Mouse (Mus musculus) megakaryocyte progenitor cell, adult 5-6 weeks (primary cell): Measurements from ENCODE around the gene Abca4. TPM values are rescaled to one million over a fixed set of nuclear protein-coding genes. Genes with fewer than 3 reads are reported as not detected.

Source experiments
- ATAC-seq: replicated peaks from 2 replicates; pipeline ENCODE4 v1.8.0; 2016; ENCODE audit warnings: mild to moderate bottlenecking, moderate TSS enrichment, inconsistent platforms; ENCODE audit not compliant: poor library complexity
- total RNA-seq, 2 experiments: library from RNA; stranded (forward) in 1 of 2; stranded (reverse) in 1 of 2; fragments of 157-497, 149-512 nt in 1 of 2; fragments of 200-1000 nt in 1 of 2; gene quantifications; 2 replicates each; pipeline versions ENCODE4 v1.2.3 to v1.2.4; 2015 to 2017

The Abca4 gene
- total RNA-seq (2015), result 0.07 and 0.17 TPM in 2 replicates
- total RNA-seq (2017), result 0.12 and 0.30 TPM in 2 replicates

DNA sequence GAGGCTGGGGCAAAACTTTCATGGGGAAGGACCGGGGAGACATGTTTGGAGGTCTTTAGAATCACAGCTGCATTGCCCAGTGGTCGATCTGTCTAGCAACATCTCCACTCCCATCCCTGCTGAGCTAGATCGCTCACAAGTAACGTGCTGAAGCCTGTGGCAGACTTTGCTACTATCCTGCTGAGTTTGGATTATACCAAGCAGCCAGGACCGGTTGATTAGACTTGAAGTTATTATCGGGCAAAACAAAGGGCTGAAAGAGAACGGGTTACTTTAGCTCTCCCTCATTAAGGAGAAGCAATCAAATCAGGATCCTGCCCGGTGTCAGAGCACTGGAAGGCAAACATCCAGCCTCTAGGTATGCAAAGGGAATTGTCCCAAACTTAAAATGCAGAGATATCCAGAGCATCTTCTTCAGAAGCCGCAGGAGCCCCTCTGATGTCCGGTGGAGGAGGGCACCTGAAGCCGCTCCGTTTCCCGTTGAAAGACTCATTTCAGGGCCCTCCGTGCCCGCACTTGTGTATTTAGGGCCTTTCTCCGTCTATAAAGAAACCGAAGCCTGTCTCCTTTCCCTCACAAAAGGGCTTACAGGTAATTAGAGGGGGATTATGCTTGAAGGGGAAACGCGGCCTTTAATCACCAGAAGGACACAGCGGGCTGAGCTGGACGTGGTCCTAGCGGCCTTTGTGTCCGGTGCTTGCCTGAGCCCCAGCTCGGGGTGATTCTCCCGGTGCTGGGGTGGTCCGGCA is at the start of gene Abca4:
Gene Abca4, plus strand, starts transcription at position 645 of the 749 bp plus-strand sequence.
- ATAC-seq, result no peak

- no peak for ATAC-seq
These were observed 49.1 kb upstream of the Abca4 start for GRCm38 (mm10) chr3:121995125-121995524.

DNA sequence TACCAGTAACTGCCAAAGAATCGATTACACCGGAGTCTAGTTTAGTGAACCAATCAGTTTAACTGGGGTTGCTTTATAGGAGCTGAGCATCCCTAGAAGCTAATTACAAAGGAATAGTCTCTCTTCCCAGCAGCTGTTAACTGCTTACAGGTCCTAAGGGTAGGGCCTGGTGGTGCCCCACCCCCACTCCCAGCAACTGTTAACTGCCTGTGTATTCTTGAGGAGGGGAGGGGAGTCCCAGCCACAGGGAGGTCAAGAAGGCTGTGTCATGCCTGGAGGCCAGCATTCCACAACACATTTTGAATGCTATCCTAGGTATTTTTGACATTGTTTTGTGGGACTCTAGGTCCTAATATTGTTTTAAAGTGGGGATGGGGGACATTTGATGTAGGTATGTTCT is 44.3 kb upstream of the Abca4 start:
- no peak for ATAC-seq

GRCm38 (mm10) chr3:122001568-122001967 is 42.7 kb upstream of the Abca4 start:
- ATAC-seq, result no peak

DNA sequence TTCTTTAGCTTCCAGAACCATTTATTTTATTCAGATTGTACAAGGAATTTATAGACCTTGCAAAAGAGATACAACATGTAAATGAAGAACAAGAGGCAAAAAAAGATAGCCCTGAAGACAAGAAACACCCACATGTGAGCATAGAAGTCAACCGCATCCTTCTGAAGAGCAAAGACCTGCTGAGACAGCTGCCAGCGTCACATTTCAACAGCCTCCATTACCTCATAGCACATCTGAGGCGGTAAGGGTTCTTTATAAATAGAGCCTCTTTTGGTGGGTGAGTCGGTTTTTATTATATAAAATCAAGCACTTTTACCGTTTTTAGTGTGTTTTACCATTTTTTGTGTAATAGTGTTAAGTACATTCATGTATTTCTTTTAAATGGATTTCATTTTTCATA is 34.4 kb upstream of the Abca4 start:
- no peak for ATAC-seq

GRCm38 (mm10) chr3:122010292-122010691 is 34.0 kb upstream of the Abca4 start:
- ATAC-seq, result no peak

- ATAC-seq, result no peak
These were observed 31.8 kb upstream of the Abca4 start for GRCm38 (mm10) chr3:122012464-122012863.

- no peak for ATAC-seq
These were observed 25.8 kb upstream of the Abca4 start for GRCm38 (mm10) chr3:122018421-122018820.

- no peak for ATAC-seq
These were observed 25.1 kb upstream of the Abca4 start for GRCm38 (mm10) chr3:122019159-122019558.

DNA sequence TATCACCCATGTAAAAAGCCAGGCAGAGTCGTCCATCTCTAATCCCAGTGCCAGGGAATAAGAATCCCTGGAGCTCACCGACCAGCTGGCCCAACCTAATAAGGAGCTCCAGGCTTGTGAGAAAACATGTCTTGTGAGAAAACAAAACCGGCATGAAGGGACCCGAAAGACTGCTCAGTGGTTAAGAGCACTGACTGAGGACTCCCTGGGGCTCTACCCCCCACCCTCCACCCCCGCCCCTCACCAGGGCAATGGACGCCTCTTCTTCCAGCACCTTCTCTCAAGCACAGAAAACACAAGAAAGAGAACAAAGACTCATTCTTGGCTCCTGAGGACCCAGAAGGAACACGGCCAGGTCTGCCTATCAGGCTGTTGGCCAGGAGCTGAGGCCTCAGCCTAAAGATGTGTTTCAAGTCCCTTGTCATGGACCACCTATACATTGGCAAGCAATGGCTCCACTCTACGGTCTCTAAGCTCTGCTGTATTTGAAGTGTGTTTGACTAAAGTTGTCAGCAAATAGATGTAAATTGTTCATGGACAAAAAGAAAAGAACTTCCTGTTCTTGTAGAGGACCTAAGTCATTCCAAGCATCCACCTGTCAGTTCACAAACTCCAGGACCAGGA is 23.1 kb upstream of the Abca4 start:
- no peak for ATAC-seq

DNA sequence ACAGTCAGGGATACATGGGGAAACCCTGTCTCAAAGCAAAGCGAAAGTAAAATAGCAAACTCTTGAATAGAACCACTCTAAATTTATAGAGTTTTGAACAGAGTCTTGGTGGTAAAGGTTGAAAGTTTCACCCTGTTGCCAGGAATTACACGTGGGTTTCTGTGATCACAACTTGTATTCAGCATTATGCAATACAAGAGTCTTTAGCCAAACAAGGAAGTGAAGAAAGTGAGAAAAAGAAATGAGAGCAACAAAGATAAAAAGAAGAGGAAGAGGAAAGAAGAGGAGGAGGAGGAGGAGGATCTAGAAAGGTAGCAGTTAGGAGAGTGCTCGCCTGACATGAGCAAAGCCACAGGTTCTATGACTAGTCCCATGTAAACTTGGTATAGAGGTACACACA is 21.9 kb upstream of the Abca4 start:
- ATAC-seq, result peak; percentile 29; the same call in 1 of the 2 replicates

- ATAC-seq, result no peak
These were observed 17.6 kb upstream of the Abca4 start for GRCm38 (mm10) chr3:122026676-122027075.

DNA sequence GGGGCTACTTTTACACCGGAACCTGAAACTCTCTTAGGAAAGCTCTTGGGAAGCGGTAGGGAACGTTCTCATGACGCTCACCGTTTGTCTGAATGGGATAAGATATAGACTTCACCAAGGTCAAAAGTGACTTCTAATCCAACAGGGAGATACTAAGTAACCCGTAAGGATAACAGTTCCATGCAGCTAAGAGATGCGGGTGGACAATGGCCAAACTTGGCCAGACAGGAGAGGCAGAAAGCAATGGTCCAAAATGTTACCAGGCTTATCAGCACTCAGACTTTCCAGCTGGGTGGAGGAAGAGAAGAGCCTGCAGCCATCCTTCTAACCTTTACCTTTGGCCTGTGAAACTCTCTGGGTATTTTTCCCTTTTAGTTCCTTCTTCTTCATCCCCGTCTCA is 16.5 kb upstream of the Abca4 start:
- ATAC-seq, result no peak

- no peak for ATAC-seq
These were observed 10.9 kb upstream of the Abca4 start for GRCm38 (mm10) chr3:122033248-122033837.

DNA sequence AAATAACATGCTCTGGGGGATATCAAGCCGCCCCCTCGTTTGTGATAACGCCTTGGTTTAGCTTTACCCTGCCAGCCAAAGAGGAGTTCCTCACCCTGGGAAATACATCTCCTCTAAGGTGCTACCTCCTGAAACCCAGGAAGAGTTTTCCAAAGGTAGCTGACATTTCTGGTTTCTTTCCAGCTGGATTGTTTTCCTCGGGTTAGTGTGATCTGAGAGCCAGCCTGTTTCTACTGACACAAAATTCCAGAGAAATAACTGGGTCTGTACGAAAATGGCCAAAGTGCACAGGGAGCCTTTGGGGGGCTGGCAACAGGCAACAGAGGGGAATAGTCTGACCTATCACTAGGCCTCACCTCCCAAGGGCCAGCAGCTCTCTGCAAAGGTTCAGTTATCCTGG is 10.0 kb upstream of the Abca4 start:
- no peak for ATAC-seq

DNA sequence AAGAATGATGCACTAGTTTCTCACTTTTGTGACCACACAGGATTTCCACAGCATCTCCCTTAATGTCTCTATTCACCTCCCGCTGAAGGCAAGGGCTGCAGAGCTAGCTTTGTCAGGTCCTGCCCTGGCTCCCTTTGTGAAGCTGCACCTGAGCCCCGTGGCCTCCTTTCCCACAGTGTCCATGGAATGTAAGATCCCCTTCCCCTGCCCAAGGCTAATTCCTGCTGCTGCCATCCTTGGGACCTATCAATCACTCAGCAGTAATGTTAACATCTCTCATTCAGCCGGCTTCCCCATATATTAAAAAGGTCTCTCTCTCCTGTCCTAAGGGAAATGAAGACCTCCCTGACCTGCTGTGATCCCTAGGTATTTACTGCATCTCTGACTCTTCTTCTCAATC is 9.2 kb upstream of the Abca4 start:
- no peak for ATAC-seq

DNA sequence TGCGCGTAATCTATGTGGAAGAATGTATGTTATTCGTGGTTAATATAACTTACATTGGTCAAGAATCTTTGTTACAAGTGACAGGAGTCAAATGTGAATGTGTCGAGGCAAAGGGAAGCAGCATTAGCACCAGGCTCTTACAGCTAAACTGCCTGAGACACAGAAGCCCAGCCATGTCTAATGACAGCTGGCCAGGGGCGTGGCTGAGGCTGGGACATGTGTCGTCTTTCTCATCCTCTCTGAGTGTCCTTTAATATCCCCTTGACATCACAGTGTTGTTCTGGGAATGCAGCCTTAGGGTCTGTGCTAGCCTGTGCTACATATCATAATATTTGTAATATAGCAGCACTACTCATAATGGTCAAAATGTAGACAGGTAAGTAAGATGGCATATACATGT is 3.7 kb upstream of the Abca4 start:
- no peak for ATAC-seq

- peak; percentile 20; the same call in 1 of the 2 replicates for ATAC-seq
These were observed 1.1 kb upstream of the Abca4 start for GRCm38 (mm10) chr3:122043102-122043501.

GRCm38 (mm10) chr3:122046187-122046620 is 2.0 kb downstream of the Abca4 start:
- no peak for ATAC-seq

DNA sequence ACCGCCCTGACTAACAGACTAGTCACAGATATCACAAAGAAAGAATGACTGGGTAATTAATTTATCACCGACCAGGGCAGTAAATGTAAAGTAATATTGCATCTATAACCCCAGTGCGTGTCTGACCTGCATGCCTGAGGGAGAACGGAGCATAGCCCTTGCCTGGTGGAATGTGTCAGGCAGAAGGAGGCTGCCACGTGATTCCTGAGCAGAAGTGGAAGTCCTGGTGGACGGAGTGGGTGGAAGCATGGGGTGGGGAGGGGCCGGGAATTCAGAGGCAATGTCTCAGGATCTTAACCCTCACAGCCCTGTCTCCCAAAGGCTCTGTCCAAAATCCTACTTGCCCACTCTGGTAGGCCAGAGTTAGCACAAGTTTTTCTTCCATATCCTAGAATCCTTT is 3.2 kb downstream of the Abca4 start:
- no peak for ATAC-seq

DNA sequence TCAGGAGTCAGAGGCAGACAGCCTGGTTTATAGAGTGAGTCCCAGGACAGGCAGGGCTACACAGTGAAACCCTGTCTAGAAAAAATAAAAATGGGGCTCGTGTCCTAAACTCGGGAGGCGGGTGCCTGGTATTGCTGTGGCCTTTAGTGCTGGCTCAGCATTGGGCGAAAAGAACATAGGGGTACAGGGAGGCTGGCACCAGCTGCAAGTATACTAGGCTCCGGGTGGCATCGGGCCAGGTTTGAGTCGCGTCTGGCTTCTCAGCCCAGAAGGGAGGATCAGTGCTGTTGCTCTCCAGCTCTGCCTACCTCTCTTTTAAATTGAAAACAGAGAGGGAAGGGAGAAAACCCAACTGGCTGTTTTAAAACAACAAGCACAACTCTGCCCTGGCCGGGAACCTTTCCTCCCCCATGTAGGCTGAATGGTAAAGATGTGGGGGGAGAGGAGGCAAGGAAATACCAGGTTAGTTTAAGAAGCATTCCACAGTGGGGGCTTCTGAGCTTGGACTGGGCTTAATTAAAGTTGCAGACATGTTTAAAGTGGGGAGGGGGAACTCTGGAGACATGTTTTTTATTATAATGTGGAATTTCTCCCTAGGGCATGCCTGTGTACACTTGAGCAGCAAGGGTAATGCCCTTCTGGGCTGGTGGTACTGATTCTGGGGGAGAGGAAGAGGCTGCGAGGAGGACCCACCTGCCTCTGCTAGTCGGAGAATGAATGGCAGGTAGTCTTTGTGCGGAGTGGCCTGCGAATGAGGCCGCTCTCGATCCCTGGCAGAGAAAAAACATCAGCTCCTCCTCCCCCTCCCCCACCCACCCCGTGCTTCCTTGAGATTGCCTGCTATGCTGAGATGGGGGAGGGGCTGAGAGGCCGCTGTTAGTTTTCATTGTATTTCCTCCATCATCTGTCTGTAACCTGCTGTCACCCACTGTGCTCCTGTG is 3.9 kb downstream of the Abca4 start:
- no peak for ATAC-seq
